Mouse (Mus musculus) R1 (cell line): ENCODE measurements around the gene Cyp2ab1.

Experiments
- DNase-seq: peaks from one replicate; pipeline ENCODE4 v3.0.0-alpha.2; 2018; ENCODE audit warnings: low read depth, low spot score

Cyp2ab1 gene

DNA sequence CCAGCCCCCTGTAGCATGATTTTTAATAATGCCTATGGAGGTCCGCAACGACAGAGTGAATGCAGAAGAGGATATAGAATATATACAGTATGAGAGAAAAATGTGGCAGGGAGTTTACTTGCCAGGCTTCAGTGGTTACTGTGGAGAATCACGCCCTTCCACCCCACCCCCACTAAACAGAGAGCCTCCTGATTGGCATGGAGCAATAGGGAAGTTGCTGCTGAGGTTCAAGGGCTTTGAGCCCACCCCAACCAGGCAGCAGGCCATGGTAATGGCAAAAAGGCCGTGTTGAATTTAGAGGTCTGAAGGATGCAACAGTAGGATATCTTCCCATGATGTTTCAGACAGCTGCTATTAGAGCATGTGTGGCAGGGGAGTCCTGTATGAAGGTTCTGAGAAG, 53.9 kb downstream of the Cyp2ab1 start:
- no peak for DNase-seq

DNA sequence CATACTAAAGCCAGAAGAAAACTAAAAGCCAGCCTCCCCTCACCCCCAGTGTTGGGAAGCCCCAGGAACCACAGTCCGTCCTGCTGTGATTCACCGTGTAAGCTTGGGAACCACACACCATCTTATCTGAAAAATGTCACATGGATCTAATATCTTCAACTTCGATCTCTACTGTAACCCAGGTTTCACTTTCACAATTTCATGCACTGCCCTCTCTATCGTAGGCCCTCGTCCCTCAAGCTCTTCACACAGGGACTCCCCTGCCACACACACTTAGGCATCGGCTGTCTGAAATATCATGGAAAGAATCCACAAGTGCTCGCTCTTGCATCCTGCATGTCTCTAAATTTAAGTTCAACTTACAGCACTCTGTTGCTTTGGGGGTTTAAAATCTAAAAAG, 60.1 kb downstream of the Cyp2ab1 start:
- DNase-seq = no peak
